Mouse (Mus musculus) neural tube, embryonic 14.5 days (tissue): ENCODE data around the gene Vps52. TPM values are rescaled to one million over a fixed set of nuclear protein-coding genes. Genes with fewer than 3 reads are reported as not detected.
A peak's percentile ranks its signal among the peaks of the same experiment; 100 is the strongest.
"Not testable (repeated sequence)": the region's sequence is repeated elsewhere in the genome, so short reads cannot be mapped to it uniquely, and the experiment has no call there.

ENCODE experiments used
- ATAC-seq: fragments of 200-750 bp; cut with Nextera tagmentation; 2 replicates; pipeline ENCODE4 v1.8.0; 2017; ENCODE audit warnings: low read depth, mild to moderate bottlenecking, moderate TSS enrichment, moderate library complexity
- H3K27ac ChIP-seq: fragments of 300-500 bp; sonication (generic); 2 replicates; pipeline ENCODE4 v1.5.1; 2014; ENCODE audit warnings: low read depth, mild to moderate bottlenecking, control low read depth, low read length, moderate library complexity, mixed read lengths
- H3K27me3 ChIP-seq: fragments of 300-500 bp; sonication (generic); 2 replicates; pipeline ENCODE4 v1.6.1; 2014; ENCODE audit warnings: low read length; ENCODE audit not compliant: control insufficient read depth, insufficient read depth
- H3K36me3 ChIP-seq: fragments of 300-500 bp; sonication (generic); 2 replicates; pipeline ENCODE4 v1.6.1; 2014; ENCODE audit warnings: low read length, mixed read lengths; ENCODE audit not compliant: control insufficient read depth, insufficient read depth
- H3K4me1 ChIP-seq: fragments of 300-500 bp; sonication (generic); 2 replicates; pipeline ENCODE4 v1.6.1; 2014; ENCODE audit warnings: low read length; ENCODE audit not compliant: control insufficient read depth, insufficient read depth
- H3K4me2 ChIP-seq: fragments of 300-500 bp; sonication (generic); 2 replicates; pipeline ENCODE4 v1.6.1; 2014; ENCODE audit warnings: mild to moderate bottlenecking, low read depth, low read length, control low read depth
- H3K4me3 ChIP-seq: fragments of 300-500 bp; sonication (generic); 2 replicates; pipeline ENCODE4 v1.5.1; 2014; ENCODE audit warnings: low read depth, low read length, control low read depth, mixed read lengths
- H3K9ac ChIP-seq: fragments of 300-500 bp; sonication (generic); replicated peaks from 2 replicates; pipeline ENCODE4 v1.6.1; 2014; ENCODE audit warnings: low read depth, mild to moderate bottlenecking, control low read depth, low read length, mixed read lengths
- H3K9me3 ChIP-seq: fragments of 300-500 bp; sonication (generic); 2 replicates; pipeline ENCODE4 v1.6.1; 2016; ENCODE audit warnings: low read length; ENCODE audit not compliant: control insufficient read depth
- WGBS: fragments of 180-500 bp; shearing (Covaris S2); extraction: QIAGEN DNeasy Blood & Tissue Kit; methylation state at CpG from one replicate; pipeline ENCODE4 v1.1.7; 2014; 5-methylcytosine and 5-hydroxymethylcytosine counted together
- polyA plus RNA-seq: library from polyadenylated mRNA; unstranded; fragments of >200 nt; fragmentation: Nextera tagmentation; extraction: Ambion mirVana; gene quantifications from 2 replicates; pipeline ENCODE4 v1.2.1, GENCODE M21; 2014

The Vps52 gene
- polyA plus RNA-seq, 1 experiment from 2014 or later: 57.9 TPM

- H3K36me3 ChIP-seq, H3K9me3 ChIP-seq, H3K4me1 ChIP-seq, H3K27me3 ChIP-seq, H3K27ac ChIP-seq, H3K9ac ChIP-seq, ATAC-seq: not testable (repeated sequence)
- 0 out of 2 replicates have a peak overlapping the region, but pooled peaks have one; percentile 38 for H3K4me3 ChIP-seq
- peak overlapping the region; percentile 43 for H3K4me2 ChIP-seq
- WGBS: 11% methylated on average over 8 of the region's 8 CpGs
Measured at GRCm38 (mm10) chr17:33982136-33982535, 26.5 kb downstream of the Vps52 start.

- Histone ChIP-seq H3K27ac (no peak overlapping the region), H3K4me3 (no peak overlapping the region), H3K36me3 (no peaks in the 10 kb centered on the region), H3K27me3 (no peaks in the 10 kb centered on the region), H3K9me3 (no peaks in the 10 kb centered on the region), H3K9ac (no peak overlapping the region), H3K4me1 (no peaks in the 10 kb centered on the region), H3K4me2 (no peak overlapping the region)
- WGBS: 34% methylated on average over 10 of the region's 10 CpGs
- ATAC-seq: peak; percentile 46; the same call in 1 of the 2 replicates
Measured at GRCm38 (mm10) chr17:33991788-33992664, 36.4 kb downstream of the Vps52 start.

- ATAC-seq: no peak
- H3K27me3 ChIP-seq: 0 out of 2 replicates have a peak, but pooled peaks cover under 1% of the 10 kb centered on the region
- H3K4me1 ChIP-seq: 0 out of 2 replicates have a peak, but pooled peaks cover 2% of the 10 kb centered on the region
- H3K4me3 ChIP-seq: no peak overlapping the region
- H3K9ac ChIP-seq: no peak overlapping the region
- no peaks in the 10 kb centered on the region for H3K36me3 ChIP-seq
- 91% methylated on average over 8 of the region's 8 CpGs for WGBS
- no peaks in the 10 kb centered on the region for H3K9me3 ChIP-seq
- no peak overlapping the region for H3K27ac ChIP-seq
- no peak overlapping the region for H3K4me2 ChIP-seq
Measured at GRCm38 (mm10) chr17:33994959-33995358, 39.3 kb downstream of the Vps52 start.

GRCm38 (mm10) chr17:33995651-33996050 lies 40.0 kb downstream of the Vps52 start:
- H3K27me3 ChIP-seq: peaks cover 7% of the 10 kb centered on the region; the same call in 1 of the 2 replicates
- H3K9me3 ChIP-seq: no peaks in the 10 kb centered on the region
- 0 out of 2 replicates have a peak, but pooled peaks cover 2% of the 10 kb centered on the region for H3K4me1 ChIP-seq
- no peak overlapping the region for H3K4me3 ChIP-seq
- WGBS: 68% methylated on average over 3 of the region's 3 CpGs
- H3K36me3 ChIP-seq: no peaks in the 10 kb centered on the region
- H3K9ac ChIP-seq: no peak overlapping the region
- ATAC-seq: no peak
- no peak overlapping the region for H3K4me2 ChIP-seq
- no peak overlapping the region for H3K27ac ChIP-seq

GRCm38 (mm10) chr17:33997025-33997424 lies 41.4 kb downstream of the Vps52 start:
- not testable (repeated sequence) for H3K4me2 ChIP-seq, H3K27me3 ChIP-seq, H3K9ac ChIP-seq, ATAC-seq, H3K27ac ChIP-seq, H3K36me3 ChIP-seq, H3K4me3 ChIP-seq, H3K9me3 ChIP-seq, H3K4me1 ChIP-seq
- 97% methylated on average over 2 of the region's 2 CpGs for WGBS

GRCm38 (mm10) chr17:33998697-33999096 lies 43.1 kb downstream of the Vps52 start:
- not testable (repeated sequence) for H3K9ac ChIP-seq, H3K27ac ChIP-seq, H3K9me3 ChIP-seq, ATAC-seq, H3K4me2 ChIP-seq, H3K36me3 ChIP-seq, H3K4me3 ChIP-seq, H3K4me1 ChIP-seq, H3K27me3 ChIP-seq
- 63% methylated on average over 5 of the region's 5 CpGs for WGBS

- peak; percentile 34 for ATAC-seq
- peaks cover 9% of the 10 kb centered on the region; the same call in 1 of the 2 replicates for H3K27me3 ChIP-seq
- no peaks in the 10 kb centered on the region for H3K9me3 ChIP-seq
- no peak overlapping the region for H3K27ac ChIP-seq
- H3K36me3 ChIP-seq: no peaks in the 10 kb centered on the region
- H3K4me1 ChIP-seq: 0 out of 2 replicates have a peak, but pooled peaks cover 2% of the 10 kb centered on the region
- peak overlapping the region; percentile 28; the same call in 1 of the 2 replicates for H3K9ac ChIP-seq
- H3K4me3 ChIP-seq: peak overlapping the region; percentile 40
- peak overlapping the region; percentile 88 for H3K4me2 ChIP-seq
- 2% methylated on average over 87 of the region's 87 CpGs for WGBS
Measured at GRCm38 (mm10) chr17:33999341-34000149, 43.9 kb downstream of the Vps52 start.

GRCm38 (mm10) chr17:34000150-34000537 lies 44.5 kb downstream of the Vps52 start, which contains the start of gene H2-K1:
TSS of gene H2-K1 (minus strand) at chr17:34000347.
- Histone ChIP-seq H3K27me3 (peaks cover 9% of the 10 kb centered on the region; the same call in 1 of the 2 replicates), H3K4me3 (peak within 1 kb of the TSS; percentile 40), H3K4me1 (0 out of 2 replicates have a peak, but pooled peaks cover 2% of the 10 kb centered on the region), H3K9me3 (no peaks in the 10 kb centered on the region), H3K9ac (peak within 1 kb of the TSS; percentile 28; the same call in 1 of the 2 replicates), H3K27ac (no peak within 1 kb of the TSS), H3K36me3 (no peaks in the 10 kb centered on the region), H3K4me2 (peak within 1 kb of the TSS; percentile 88)
- ATAC-seq: peak; percentile 79
- under 1% methylated on average over 18 of the region's 30 CpGs for WGBS
